Mouse (Mus musculus) left cerebral cortex, adult 11 months (tissue): ENCODE data around the gene Gm8257.
A peak's percentile ranks its signal among the peaks of the same experiment; 100 is the strongest.
"Not testable (repeated sequence)": the region's sequence is repeated elsewhere in the genome, so short reads cannot be mapped to it uniquely, and the experiment has no call there.

ENCODE experiments used
- DNase-seq: peaks from one replicate; pipeline ENCODE4 v3.0.0; 2022; ENCODE audit warnings: low spot score

The Gm8257 gene

GRCm38 (mm10) chr14:44706356-44706755, at the start of gene Gm8257:
Gene Gm8257, minus strand, starts transcription at chr14:44706456.
- DNase-seq: not testable (repeated sequence)

DNA sequence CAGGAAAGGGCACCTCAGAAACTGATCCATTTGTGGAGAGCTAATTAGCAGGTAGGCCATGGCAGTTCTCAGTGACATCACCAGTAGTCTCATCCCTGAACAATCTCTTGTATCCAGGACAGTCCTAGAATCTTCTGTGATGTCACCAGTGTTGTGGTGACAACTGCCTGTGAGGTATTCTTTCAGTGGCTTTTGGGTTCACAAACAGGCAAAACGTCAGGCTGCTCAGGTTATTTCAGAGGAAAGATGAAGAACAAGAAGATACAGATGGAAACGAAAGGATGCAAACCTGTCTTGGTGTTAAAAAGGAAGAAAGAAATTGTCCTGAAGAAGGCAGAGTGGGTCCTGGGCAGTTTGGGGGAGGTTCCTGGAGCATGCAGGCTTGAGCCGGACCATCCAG, 44.0 kb upstream of the Gm8257 start, which contains the start of gene Gm8267:
TSS of gene Gm8267 (minus strand) at position 101 of the 400 bp plus-strand sequence.
- DNase-seq: no peak

DNA sequence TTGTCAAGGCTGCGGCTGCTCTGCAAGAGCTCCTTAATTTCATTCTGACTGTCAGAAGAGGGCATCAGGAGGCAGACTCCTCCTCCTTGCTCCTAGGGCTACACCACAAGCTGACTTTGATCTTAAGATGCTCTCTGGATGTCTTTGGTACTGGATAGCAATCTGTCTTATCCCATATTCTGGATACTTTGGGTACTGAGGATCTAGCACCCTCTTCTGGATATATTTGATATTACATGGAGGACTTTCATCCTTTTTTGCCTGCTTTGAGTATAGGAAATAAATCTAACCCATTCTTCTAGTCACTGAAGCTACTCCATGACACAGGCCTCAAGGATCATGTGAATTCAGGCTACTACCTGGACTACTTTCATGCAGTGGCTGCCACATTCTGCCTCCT, 36.5 kb upstream of the Gm8257 start:
- peak; percentile 12 for DNase-seq

GRCm38 (mm10) chr14:44730711-44731110, 24.5 kb upstream of the Gm8257 start:
- peak; percentile 21 for DNase-seq

GRCm38 (mm10) chr14:44627737-44628136, 78.5 kb downstream of the Gm8257 start, which contains the start of gene Gm5624:
Gene Gm5624, minus strand, starts transcription at chr14:44627938.
- not testable (repeated sequence) for DNase-seq
